Mouse (Mus musculus): ENCODE measurements around the gene Pnpla1. TPM values are rescaled to one million over a fixed set of nuclear protein-coding genes. Genes with fewer than 3 reads are reported as not detected.
A peak's percentile ranks its signal among the peaks of the same experiment; 100 is the strongest.

Gene Pnpla1
- polyA plus RNA-seq, 1 experiment from 2014 or later: 12.7 TPM

DNA sequence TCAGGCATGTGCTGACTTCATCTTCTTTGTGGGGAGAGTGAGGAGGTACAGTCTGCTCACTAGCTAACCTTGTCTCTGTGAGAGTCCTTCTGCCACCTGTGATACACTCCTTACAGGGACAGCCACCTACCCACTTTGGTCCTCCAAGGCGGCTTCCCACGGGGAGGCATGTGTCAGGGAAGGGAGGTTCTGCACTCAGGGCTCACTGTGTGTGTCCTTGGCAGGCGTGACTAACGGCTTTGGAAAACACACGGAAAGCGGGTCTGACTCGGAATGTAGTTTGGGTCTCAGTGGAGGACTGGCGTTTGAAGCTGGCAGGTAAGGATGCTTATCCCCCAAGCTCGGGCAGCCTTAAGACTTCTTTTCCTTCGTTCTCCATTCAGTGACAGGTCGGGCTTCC lies 34.5 kb upstream of the Pnpla1 start:
- ATAC-seq (ENCODE audit: low FRiP score, low TSS enrichment): no peak
- no peaks in the 10 kb centered on the region for H3K4me1 ChIP-seq (replicated peaks; ENCODE audit: control insufficient read depth, insufficient read depth)
- no peak overlapping the region for H3K27ac ChIP-seq (replicated peaks)
- H3K27me3 ChIP-seq (ENCODE audit: control insufficient read depth, insufficient read depth, low read length): no peaks in the 10 kb centered on the region
- peaks cover 36% of the 10 kb centered on the region for H3K36me3 ChIP-seq (ENCODE audit: control insufficient read depth, insufficient read depth, low read length)
- TF ChIP-seq EP300 (optimal IDR thresholded peaks at IDR 0.05) (no peak), CTCF (IDR thresholded peaks at IDR 0.05; ENCODE audit: low read depth) (no peak)
- H3K9ac ChIP-seq (ENCODE audit: low read length): no peak overlapping the region
- no peaks in the 10 kb centered on the region for H3K9me3 ChIP-seq (ENCODE audit: control insufficient read depth, low read length)
- no peak overlapping the region for H3K4me2 ChIP-seq (replicated peaks; ENCODE audit: low read depth)
- H3K4me3 ChIP-seq (ENCODE audit: low read depth, low read length): no peak overlapping the region
- WGBS: 80% methylated on average over 11 of the region's 11 CpGs
- DNase-seq (ENCODE audit: low spot score): no peak

- no peak for ATAC-seq (ENCODE audit: low FRiP score, low TSS enrichment)
- no peak overlapping the region for H3K9ac ChIP-seq (ENCODE audit: low read length)
- no peaks in the 10 kb centered on the region for H3K4me1 ChIP-seq (replicated peaks; ENCODE audit: control insufficient read depth, insufficient read depth)
- H3K27me3 ChIP-seq (ENCODE audit: control insufficient read depth, insufficient read depth, low read length): no peaks in the 10 kb centered on the region
- 72% methylated on average over 6 of the region's 6 CpGs for WGBS
- DNase-seq (ENCODE audit: low spot score): no peak
- H3K36me3 ChIP-seq (ENCODE audit: control insufficient read depth, insufficient read depth, low read length): peaks cover 38% of the 10 kb centered on the region
- peak overlapping the region; percentile 13; the same call in 1 of the 2 replicates for H3K27ac ChIP-seq (replicated peaks)
- H3K9me3 ChIP-seq (ENCODE audit: control insufficient read depth, low read length): no peaks in the 10 kb centered on the region
- no peak for TF ChIP-seq EP300 (optimal IDR thresholded peaks at IDR 0.05)
- no peak for TF ChIP-seq CTCF (IDR thresholded peaks at IDR 0.05; ENCODE audit: low read depth)
- no peak overlapping the region for H3K4me2 ChIP-seq (replicated peaks; ENCODE audit: low read depth)
- no peak overlapping the region for H3K4me3 ChIP-seq (ENCODE audit: low read depth, low read length)
These were observed 33.3 kb upstream of the Pnpla1 start for GRCm38 (mm10) chr17:28824896-28825295.

GRCm38 (mm10) chr17:28825359-28826041 lies 32.7 kb upstream of the Pnpla1 start:
- DNase-seq (ENCODE audit: low spot score) (no peak), ATAC-seq (ENCODE audit: low FRiP score, low TSS enrichment) (0 out of 2 replicates have a peak, but pooled peaks have one; percentile 21)
- no peaks in the 10 kb centered on the region for H3K9me3 ChIP-seq (ENCODE audit: control insufficient read depth, low read length)
- H3K9ac ChIP-seq (ENCODE audit: low read length): no peak overlapping the region
- H3K27ac ChIP-seq (replicated peaks): peak overlapping the region; percentile 13; the same call in 1 of the 2 replicates
- no peak overlapping the region for H3K4me2 ChIP-seq (replicated peaks; ENCODE audit: low read depth)
- TF ChIP-seq EP300 (optimal IDR thresholded peaks at IDR 0.05): no peak
- no peak for TF ChIP-seq CTCF (IDR thresholded peaks at IDR 0.05; ENCODE audit: low read depth)
- H3K4me1 ChIP-seq (replicated peaks; ENCODE audit: control insufficient read depth, insufficient read depth): no peaks in the 10 kb centered on the region
- no peaks in the 10 kb centered on the region for H3K27me3 ChIP-seq (ENCODE audit: control insufficient read depth, insufficient read depth, low read length)
- H3K4me3 ChIP-seq (ENCODE audit: low read depth, low read length): no peak overlapping the region
- peaks cover 38% of the 10 kb centered on the region for H3K36me3 ChIP-seq (ENCODE audit: control insufficient read depth, insufficient read depth, low read length)
- 80% methylated on average over 6 of the region's 6 CpGs for WGBS

DNA sequence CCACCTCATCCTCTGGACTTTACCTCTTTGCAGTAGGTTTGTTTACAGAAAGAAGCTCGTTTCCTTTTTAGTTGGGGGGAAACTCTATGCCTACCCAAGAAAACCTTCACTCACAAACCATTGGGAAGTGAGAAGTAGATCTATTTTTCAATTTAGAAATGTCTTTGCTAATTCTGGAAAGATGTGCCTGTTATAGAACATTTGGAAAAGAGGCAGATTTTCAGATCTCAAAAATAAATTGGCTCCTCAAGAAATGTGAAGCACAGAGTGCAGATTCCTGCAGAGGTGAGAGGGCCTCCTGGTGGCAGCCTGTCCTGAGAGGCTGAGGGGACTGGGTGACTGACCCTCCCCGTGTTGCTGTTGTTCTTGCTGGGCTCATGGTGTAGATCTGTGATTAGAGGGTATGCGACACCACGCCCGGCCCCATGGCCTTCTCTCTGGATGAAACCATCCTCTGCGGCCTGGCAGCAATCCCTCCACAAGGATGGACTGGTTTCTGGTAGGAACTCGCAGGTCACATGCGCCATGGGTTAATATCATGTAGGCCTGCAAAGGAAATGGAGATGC lies 30.5 kb upstream of the Pnpla1 start:
- 82% methylated on average over 8 of the region's 8 CpGs for WGBS
- Histone ChIP-seq H3K27me3 (ENCODE audit: control insufficient read depth, insufficient read depth, low read length) (no peaks in the 10 kb centered on the region), H3K4me3 (ENCODE audit: low read depth, low read length) (no peak overlapping the region), H3K9me3 (ENCODE audit: control insufficient read depth, low read length) (no peaks in the 10 kb centered on the region), H3K4me1 (replicated peaks; ENCODE audit: control insufficient read depth, insufficient read depth) (no peaks in the 10 kb centered on the region), H3K36me3 (ENCODE audit: control insufficient read depth, insufficient read depth, low read length) (peaks cover 42% of the 10 kb centered on the region), H3K9ac (ENCODE audit: low read length) (no peak overlapping the region), H3K4me2 (replicated peaks; ENCODE audit: low read depth) (no peak overlapping the region), H3K27ac (replicated peaks) (no peak overlapping the region)
- no peak for ATAC-seq (ENCODE audit: low FRiP score, low TSS enrichment)
- TF ChIP-seq CTCF (IDR thresholded peaks at IDR 0.05; ENCODE audit: low read depth) (no peak; the same call in 1 of the 2 replicates), EP300 (optimal IDR thresholded peaks at IDR 0.05) (no peak)
- no peak for DNase-seq (ENCODE audit: low spot score)

- H3K36me3 ChIP-seq (ENCODE audit: control insufficient read depth, insufficient read depth, low read length): peaks cover 40% of the 10 kb centered on the region
- no peak for DNase-seq (ENCODE audit: low spot score)
- no peak for TF ChIP-seq CTCF (IDR thresholded peaks at IDR 0.05; ENCODE audit: low read depth)
- no peak for TF ChIP-seq EP300 (optimal IDR thresholded peaks at IDR 0.05)
- H3K27ac ChIP-seq (replicated peaks): no peak overlapping the region
- H3K4me2 ChIP-seq (replicated peaks; ENCODE audit: low read depth): no peak overlapping the region
- H3K9ac ChIP-seq (ENCODE audit: low read length): no peak overlapping the region
- no peaks in the 10 kb centered on the region for H3K4me1 ChIP-seq (replicated peaks; ENCODE audit: control insufficient read depth, insufficient read depth)
- H3K4me3 ChIP-seq (ENCODE audit: low read depth, low read length): no peak overlapping the region
- 84% methylated on average over 14 of the region's 14 CpGs for WGBS
- no peak for ATAC-seq (ENCODE audit: low FRiP score, low TSS enrichment)
- no peaks in the 10 kb centered on the region for H3K27me3 ChIP-seq (ENCODE audit: control insufficient read depth, insufficient read depth, low read length)
- no peaks in the 10 kb centered on the region for H3K9me3 ChIP-seq (ENCODE audit: control insufficient read depth, low read length)
These were observed 29.1 kb upstream of the Pnpla1 start for GRCm38 (mm10) chr17:28829120-28829519.

GRCm38 (mm10) chr17:28831065-28831464 lies 27.1 kb upstream of the Pnpla1 start:
- TF ChIP-seq CTCF (IDR thresholded peaks at IDR 0.05; ENCODE audit: low read depth): no peak
- TF ChIP-seq EP300 (optimal IDR thresholded peaks at IDR 0.05): no peak
- peaks cover 35% of the 10 kb centered on the region for H3K36me3 ChIP-seq (ENCODE audit: control insufficient read depth, insufficient read depth, low read length)

More at GRCm38 (mm10) chr17:28831065-28831464, 27.1 kb upstream of the Pnpla1 start:
- 80% methylated on average over 8 of the region's 8 CpGs for WGBS
- Histone ChIP-seq H3K9ac (ENCODE audit: low read length) (no peak overlapping the region), H3K4me3 (ENCODE audit: low read depth, low read length) (no peak overlapping the region), H3K9me3 (ENCODE audit: control insufficient read depth, low read length) (no peaks in the 10 kb centered on the region), H3K4me1 (replicated peaks; ENCODE audit: control insufficient read depth, insufficient read depth) (no peaks in the 10 kb centered on the region), H3K4me2 (replicated peaks; ENCODE audit: low read depth) (no peak overlapping the region), H3K27ac (replicated peaks) (no peak overlapping the region), H3K27me3 (ENCODE audit: control insufficient read depth, insufficient read depth, low read length) (no peaks in the 10 kb centered on the region)
- ATAC-seq (ENCODE audit: low FRiP score, low TSS enrichment): peak; percentile 27; the same call in 1 of the 2 replicates
- no peak for DNase-seq (ENCODE audit: low spot score)

Measured in stomach, postnatal 0 days (tissue).